Mouse (Mus musculus): Measurements from ENCODE around the gene Zfp638.
"Not testable (repeated sequence)": the region's sequence is repeated elsewhere in the genome, so short reads cannot be mapped to it uniquely, and the experiment has no call there.

DNA sequence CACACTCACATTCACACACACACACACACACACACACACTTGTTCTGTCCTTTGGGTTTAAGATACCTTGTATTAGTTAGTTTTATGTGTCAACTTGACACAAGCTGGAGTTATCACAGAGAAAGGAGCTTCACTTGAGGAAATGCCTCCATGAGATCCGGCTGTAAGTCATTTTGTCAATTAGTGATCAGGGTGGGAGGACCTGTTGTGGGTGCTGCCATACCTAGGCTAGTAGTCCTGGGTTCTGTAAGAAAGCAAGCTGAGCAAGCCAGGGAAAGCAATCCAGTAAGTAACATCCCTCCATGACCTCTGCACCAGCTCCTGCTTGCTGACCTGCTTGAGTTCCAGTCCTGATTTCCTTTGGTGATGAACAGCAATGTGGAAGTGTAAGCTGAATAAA, 34.5 kb upstream of the Zfp638 start:
- not testable (repeated sequence) for TF ChIP-seq CTCF (conservative IDR thresholded peaks at IDR 0.05; ENCODE audit: insufficient read depth, insufficient read length, low read depth, low read length); POLR2A (IDR thresholded peaks at IDR 0.05; ENCODE audit: low read depth, low read length)

All from kidney, adult 2 months (tissue).